Mouse (Mus musculus): ENCODE data around the gene Gm20696. TPM values are rescaled to one million over a fixed set of nuclear protein-coding genes. Genes with fewer than 3 reads are reported as not detected.

Gene Gm20696
- polyA plus RNA-seq, 1 experiment from 2014 or later: 3.6 TPM

GRCm38 (mm10) chr6:99658586-99658985, 8.0 kb downstream of the Gm20696 start:
- Histone ChIP-seq H3K9ac (replicated peaks) (no peak overlapping the region), H3K27me3 (no peaks in the 10 kb centered on the region)
- WGBS: 89% methylated on average over 10 of the region's 10 CpGs

GRCm38 (mm10) chr6:99656088-99656487, 10.5 kb downstream of the Gm20696 start:
- H3K4me3 ChIP-seq (replicated peaks): no peak overlapping the region
- 97% methylated on average over 2 of the region's 2 CpGs for WGBS

More at GRCm38 (mm10) chr6:99658586-99658985, 8.0 kb downstream of the Gm20696 start:
- Histone ChIP-seq H3K36me3 (no peaks in the 10 kb centered on the region), H3K4me1 (replicated peaks) (peaks cover 34% of the 10 kb centered on the region), H3K4me2 (replicated peaks) (no peak overlapping the region), H3K9me3 (no peaks in the 10 kb centered on the region), H3K4me3 (replicated peaks) (no peak overlapping the region), H3K27ac (no peak overlapping the region)
- no peak for ATAC-seq

GRCm38 (mm10) chr6:99655488-99655887, 11.1 kb downstream of the Gm20696 start:
- H3K27me3 ChIP-seq: no peaks in the 10 kb centered on the region
- no peak overlapping the region for H3K4me3 ChIP-seq (replicated peaks)
- no peak for ATAC-seq
- peaks cover 30% of the 10 kb centered on the region for H3K4me1 ChIP-seq (replicated peaks)
- no peak overlapping the region for H3K9ac ChIP-seq (replicated peaks)
- WGBS: 46% methylated on average over 7 of the region's 7 CpGs
- no peak overlapping the region for H3K27ac ChIP-seq
- H3K36me3 ChIP-seq: no peaks in the 10 kb centered on the region
- H3K4me2 ChIP-seq (replicated peaks): no peak overlapping the region
- H3K9me3 ChIP-seq: no peaks in the 10 kb centered on the region

More at GRCm38 (mm10) chr6:99656088-99656487, 10.5 kb downstream of the Gm20696 start:
- peaks cover 36% of the 10 kb centered on the region for H3K4me1 ChIP-seq (replicated peaks)
- H3K27ac ChIP-seq: no peak overlapping the region
- no peak for ATAC-seq
- no peaks in the 10 kb centered on the region for H3K9me3 ChIP-seq
- no peaks in the 10 kb centered on the region for H3K27me3 ChIP-seq
- no peaks in the 10 kb centered on the region for H3K36me3 ChIP-seq
- H3K4me2 ChIP-seq (replicated peaks): no peak overlapping the region
- H3K9ac ChIP-seq (replicated peaks): no peak overlapping the region

GRCm38 (mm10) chr6:99654343-99654742, 12.3 kb downstream of the Gm20696 start:
- Histone ChIP-seq H3K4me1 (replicated peaks) (peaks cover 20% of the 10 kb centered on the region), H3K27ac (no peak overlapping the region), H3K4me2 (replicated peaks) (no peak overlapping the region), H3K27me3 (no peaks in the 10 kb centered on the region), H3K4me3 (replicated peaks) (no peak overlapping the region), H3K36me3 (no peaks in the 10 kb centered on the region), H3K9me3 (no peaks in the 10 kb centered on the region), H3K9ac (replicated peaks) (no peak overlapping the region)
- 63% methylated on average over 5 of the region's 5 CpGs for WGBS
- ATAC-seq: 0 out of 2 replicates have a peak, but pooled peaks have one; percentile 22

- WGBS: 81% methylated on average over 2 of the region's 2 CpGs
- H3K9me3 ChIP-seq: no peaks in the 10 kb centered on the region
- H3K4me2 ChIP-seq (replicated peaks): no peak overlapping the region
- H3K36me3 ChIP-seq: 0 out of 2 replicates have a peak, but pooled peaks cover 2% of the 10 kb centered on the region
- ATAC-seq: no peak
- H3K27me3 ChIP-seq: no peaks in the 10 kb centered on the region
- 0 out of 2 replicates have a peak overlapping the region, but pooled peaks have one; percentile 1 for H3K27ac ChIP-seq
- no peak overlapping the region for H3K9ac ChIP-seq (replicated peaks)
- H3K4me1 ChIP-seq (replicated peaks): peaks cover 17% of the 10 kb centered on the region
- no peak overlapping the region for H3K4me3 ChIP-seq (replicated peaks)
These were observed 14.3 kb downstream of the Gm20696 start for GRCm38 (mm10) chr6:99652341-99652740.

- H3K27me3 ChIP-seq: no peaks in the 10 kb centered on the region
- no peak for ATAC-seq
- H3K4me2 ChIP-seq (replicated peaks): no peak overlapping the region
- no peaks in the 10 kb centered on the region for H3K9me3 ChIP-seq
- no peak overlapping the region for H3K27ac ChIP-seq
- peaks cover 7% of the 10 kb centered on the region for H3K4me1 ChIP-seq (replicated peaks)
- H3K36me3 ChIP-seq: peaks cover 10% of the 10 kb centered on the region
- H3K9ac ChIP-seq (replicated peaks): no peak overlapping the region
- WGBS: 75% methylated on average over 2 of the region's 2 CpGs
- H3K4me3 ChIP-seq (replicated peaks): no peak overlapping the region
These were observed 17.3 kb downstream of the Gm20696 start for GRCm38 (mm10) chr6:99649307-99649706.

- Histone ChIP-seq H3K4me2 (replicated peaks) (no peak overlapping the region), H3K4me3 (replicated peaks) (no peak overlapping the region), H3K4me1 (replicated peaks) (no peaks in the 10 kb centered on the region), H3K27me3 (no peaks in the 10 kb centered on the region), H3K9me3 (no peaks in the 10 kb centered on the region), H3K36me3 (peaks cover 10% of the 10 kb centered on the region), H3K9ac (replicated peaks) (no peak overlapping the region), H3K27ac (no peak overlapping the region)
- 64% methylated on average over 10 of the region's 10 CpGs for WGBS
- no peak for ATAC-seq
These were observed 20.3 kb downstream of the Gm20696 start for GRCm38 (mm10) chr6:99646344-99646743.

GRCm38 (mm10) chr6:99644876-99645275, 21.7 kb downstream of the Gm20696 start:
- WGBS: 90% methylated on average over 5 of the region's 5 CpGs
- Histone ChIP-seq H3K9ac (replicated peaks) (no peak overlapping the region), H3K27me3 (no peaks in the 10 kb centered on the region), H3K9me3 (no peaks in the 10 kb centered on the region), H3K27ac (no peak overlapping the region), H3K36me3 (peaks cover 10% of the 10 kb centered on the region), H3K4me1 (replicated peaks) (no peaks in the 10 kb centered on the region), H3K4me2 (replicated peaks) (no peak overlapping the region), H3K4me3 (replicated peaks) (no peak overlapping the region)
- ATAC-seq: no peak

- no peaks in the 10 kb centered on the region for H3K4me1 ChIP-seq (replicated peaks)
- no peak overlapping the region for H3K4me2 ChIP-seq (replicated peaks)
- ATAC-seq: no peak
- no peaks in the 10 kb centered on the region for H3K27me3 ChIP-seq
- no peaks in the 10 kb centered on the region for H3K9me3 ChIP-seq
- H3K36me3 ChIP-seq: peaks cover 14% of the 10 kb centered on the region
- no peak overlapping the region for H3K27ac ChIP-seq
- 88% methylated on average over 5 of the region's 5 CpGs for WGBS
- H3K9ac ChIP-seq (replicated peaks): no peak overlapping the region
- no peak overlapping the region for H3K4me3 ChIP-seq (replicated peaks)
These were observed 22.2 kb downstream of the Gm20696 start for GRCm38 (mm10) chr6:99644386-99644785.

- no peak for ATAC-seq
- 64% methylated on average over 10 of the region's 10 CpGs for WGBS
- Histone ChIP-seq H3K27me3 (no peaks in the 10 kb centered on the region), H3K9ac (replicated peaks) (no peak overlapping the region), H3K9me3 (no peaks in the 10 kb centered on the region), H3K4me1 (replicated peaks) (no peaks in the 10 kb centered on the region), H3K4me2 (replicated peaks) (no peak overlapping the region), H3K4me3 (replicated peaks) (no peak overlapping the region), H3K36me3 (peaks cover 16% of the 10 kb centered on the region), H3K27ac (no peak overlapping the region)
These were observed 23.0 kb downstream of the Gm20696 start for GRCm38 (mm10) chr6:99643439-99644199.

GRCm38 (mm10) chr6:99637456-99637855, 29.1 kb downstream of the Gm20696 start:
- no peaks in the 10 kb centered on the region for H3K9me3 ChIP-seq
- H3K4me3 ChIP-seq (replicated peaks): no peak overlapping the region
- H3K4me1 ChIP-seq (replicated peaks): peaks cover 19% of the 10 kb centered on the region
- no peaks in the 10 kb centered on the region for H3K27me3 ChIP-seq
- no peak overlapping the region for H3K4me2 ChIP-seq (replicated peaks)
- H3K36me3 ChIP-seq: peaks cover 9% of the 10 kb centered on the region; the same call in 1 of the 2 replicates
- no peak overlapping the region for H3K9ac ChIP-seq (replicated peaks)
- ATAC-seq: no peak
- no peak overlapping the region for H3K27ac ChIP-seq
- 79% methylated on average over 4 of the region's 4 CpGs for WGBS

- Histone ChIP-seq H3K9ac (replicated peaks) (no peak overlapping the region), H3K27me3 (no peaks in the 10 kb centered on the region), H3K4me2 (replicated peaks) (no peak overlapping the region), H3K9me3 (no peaks in the 10 kb centered on the region), H3K4me1 (replicated peaks) (peaks cover 19% of the 10 kb centered on the region), H3K36me3 (peaks cover 9% of the 10 kb centered on the region; the same call in 1 of the 2 replicates), H3K27ac (no peak overlapping the region), H3K4me3 (replicated peaks) (no peak overlapping the region)
- ATAC-seq: no peak
- WGBS: 68% methylated on average over 8 of the region's 8 CpGs
These were observed 29.8 kb downstream of the Gm20696 start for GRCm38 (mm10) chr6:99636801-99637200.
